Mouse (Mus musculus) embryonic fibroblast, embryonic 13.5 days (primary cell): ENCODE results near the gene Tex13b.

Source experiments
- CTCF ChIP-seq: IDR thresholded peaks from 2 replicates; pipeline ENCODE4 v1.5.1; 2011; ENCODE audit warnings: mild to moderate bottlenecking, control low read depth, low read length, moderate library complexity, borderline replicate concordance; ENCODE audit not compliant: insufficient read depth
- POLR2A ChIP-seq: IDR thresholded peaks from 2 replicates; pipeline ENCODE4 v1.6.1; 2011; ENCODE audit warnings: low read depth, mild to moderate bottlenecking, control low read depth, low read length, moderate library complexity

DNA sequence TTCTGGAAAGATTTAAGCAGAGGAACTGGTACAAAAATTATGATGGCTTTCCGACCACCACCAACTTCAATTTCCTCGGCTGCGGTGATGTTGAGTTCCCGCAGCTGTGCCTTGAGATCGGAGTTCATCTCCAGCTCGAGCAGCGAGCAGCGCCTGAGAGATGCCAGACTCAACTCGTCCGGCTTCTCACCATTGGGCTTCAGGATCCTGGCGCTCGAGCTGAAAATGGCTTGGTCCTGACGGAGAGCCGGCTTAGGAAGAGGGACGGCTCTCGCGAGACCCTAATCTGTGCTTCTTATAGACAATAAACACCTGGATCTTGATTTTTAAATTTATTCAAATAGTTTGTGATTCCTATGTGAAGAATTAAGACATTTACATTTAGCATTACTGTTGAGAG lies 9.1 kb upstream of the Tex13b start:
- TF ChIP-seq CTCF (no peak), POLR2A (no peak)
